Mouse (Mus musculus): ENCODE results near the gene Fbxl8. TPM values are rescaled to one million over a fixed set of nuclear protein-coding genes. Genes with fewer than 3 reads are reported as not detected.

Gene Fbxl8
- polyA plus RNA-seq, 1 experiment, result 3.9 TPM

DNA sequence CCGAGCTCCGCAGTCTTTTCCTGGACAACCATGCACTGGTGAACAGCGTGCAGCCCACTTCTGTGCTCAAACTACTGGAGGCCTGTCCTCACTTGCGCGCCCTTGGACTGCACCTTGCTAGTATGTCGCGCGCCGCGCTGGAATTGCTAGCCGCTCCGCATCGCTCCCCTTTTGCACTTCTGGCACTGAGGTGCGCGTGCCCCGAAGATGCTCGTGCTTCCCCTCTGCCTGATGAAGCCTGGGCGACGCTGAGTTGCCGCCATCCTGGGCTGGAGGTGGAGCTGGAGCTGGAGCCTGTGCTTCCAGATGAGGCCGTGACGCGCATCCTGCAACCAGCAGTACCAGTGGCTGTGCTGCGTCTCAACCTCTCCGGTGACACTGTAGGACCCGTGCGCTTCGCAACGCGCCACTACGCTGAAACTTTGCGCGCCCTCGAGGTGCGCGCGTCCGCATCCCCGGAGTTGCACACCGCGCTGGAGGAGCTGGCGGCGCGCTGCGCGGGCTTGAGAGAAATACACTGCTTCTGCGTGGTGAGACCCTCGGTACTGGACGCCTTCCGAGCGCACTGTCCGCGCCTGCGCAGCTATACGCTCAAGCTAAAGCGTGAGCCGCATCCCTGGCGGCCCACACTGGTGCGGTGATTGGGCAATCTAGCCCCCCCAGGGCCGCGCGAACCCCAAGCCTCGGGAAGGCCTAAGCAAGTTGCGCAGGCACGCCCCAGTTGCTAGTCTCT, 4.1 kb downstream of the Fbxl8 start:
- Histone ChIP-seq H3K4me3 (ENCODE audit: insufficient read depth, low read length) (0 out of 2 replicates have a peak overlapping the region, but pooled peaks have one; percentile 0), H3K27ac (ENCODE audit: insufficient read depth, low read length) (no peak overlapping the region), H3K4me1 (ENCODE audit: control insufficient read depth, insufficient read depth, low read length) (no peaks in the 10 kb centered on the region)
- TF ChIP-seq POLR2A (IDR thresholded peaks at IDR 0.05; ENCODE audit: low read depth, low read length), result peak; percentile 35; the same call in 1 of the 2 replicates
- no peak for TF ChIP-seq CTCF (IDR thresholded peaks at IDR 0.05; ENCODE audit: borderline replicate concordance, insufficient read depth, low read length)

- Histone ChIP-seq H3K4me3 (ENCODE audit: insufficient read depth, low read length) (peak overlapping the region; percentile 23), H3K4me1 (ENCODE audit: control insufficient read depth, insufficient read depth, low read length) (no peaks in the 10 kb centered on the region), H3K27ac (ENCODE audit: insufficient read depth, low read length) (peak overlapping the region; percentile 12; the same call in 1 of the 2 replicates)
- TF ChIP-seq POLR2A (IDR thresholded peaks at IDR 0.05; ENCODE audit: low read depth, low read length) (no peak), CTCF (IDR thresholded peaks at IDR 0.05; ENCODE audit: borderline replicate concordance, insufficient read depth, low read length) (no peak)
Measured at GRCm38 (mm10) chr8:105269075-105269458, 4.6 kb downstream of the Fbxl8 start.

DNA sequence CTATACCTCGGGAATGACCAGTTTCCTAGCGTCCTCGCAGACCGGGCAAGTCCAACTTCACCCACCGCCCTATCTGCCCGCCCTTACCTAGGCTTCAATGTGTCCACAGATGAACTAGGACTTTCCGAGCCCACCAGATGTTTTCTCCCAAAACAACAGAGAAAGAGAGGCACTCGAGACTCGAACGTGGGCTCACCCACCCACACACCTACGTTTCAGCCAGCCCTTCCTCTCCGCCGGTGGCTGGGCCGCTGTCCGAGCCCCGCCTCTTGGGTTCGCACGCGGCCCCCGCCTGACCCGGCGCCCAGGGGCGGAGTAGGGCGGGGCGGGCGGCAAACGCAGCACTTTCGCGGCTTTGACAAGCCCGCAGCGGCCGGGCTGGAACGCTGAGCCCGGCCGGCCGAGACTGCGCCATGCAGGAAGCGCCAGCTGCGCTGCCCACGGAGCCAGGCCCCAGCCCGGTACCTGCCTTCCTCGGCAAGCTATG, 5.1 kb downstream of the Fbxl8 start, which contains the start of gene Hsf4:
TSS of gene Hsf4 (plus strand) at position 341 of the 487 bp plus-strand sequence.
- no peaks in the 10 kb centered on the region for H3K4me1 ChIP-seq (ENCODE audit: control insufficient read depth, insufficient read depth, low read length)
- TF ChIP-seq POLR2A (IDR thresholded peaks at IDR 0.05; ENCODE audit: low read depth, low read length) (peak; percentile 43), CTCF (IDR thresholded peaks at IDR 0.05; ENCODE audit: borderline replicate concordance, insufficient read depth, low read length) (no peak)
- peak within 1 kb of the TSS; percentile 12; the same call in 1 of the 2 replicates for H3K27ac ChIP-seq (ENCODE audit: insufficient read depth, low read length)
- H3K4me3 ChIP-seq (ENCODE audit: insufficient read depth, low read length), result peak within 1 kb of the TSS; percentile 23

DNA sequence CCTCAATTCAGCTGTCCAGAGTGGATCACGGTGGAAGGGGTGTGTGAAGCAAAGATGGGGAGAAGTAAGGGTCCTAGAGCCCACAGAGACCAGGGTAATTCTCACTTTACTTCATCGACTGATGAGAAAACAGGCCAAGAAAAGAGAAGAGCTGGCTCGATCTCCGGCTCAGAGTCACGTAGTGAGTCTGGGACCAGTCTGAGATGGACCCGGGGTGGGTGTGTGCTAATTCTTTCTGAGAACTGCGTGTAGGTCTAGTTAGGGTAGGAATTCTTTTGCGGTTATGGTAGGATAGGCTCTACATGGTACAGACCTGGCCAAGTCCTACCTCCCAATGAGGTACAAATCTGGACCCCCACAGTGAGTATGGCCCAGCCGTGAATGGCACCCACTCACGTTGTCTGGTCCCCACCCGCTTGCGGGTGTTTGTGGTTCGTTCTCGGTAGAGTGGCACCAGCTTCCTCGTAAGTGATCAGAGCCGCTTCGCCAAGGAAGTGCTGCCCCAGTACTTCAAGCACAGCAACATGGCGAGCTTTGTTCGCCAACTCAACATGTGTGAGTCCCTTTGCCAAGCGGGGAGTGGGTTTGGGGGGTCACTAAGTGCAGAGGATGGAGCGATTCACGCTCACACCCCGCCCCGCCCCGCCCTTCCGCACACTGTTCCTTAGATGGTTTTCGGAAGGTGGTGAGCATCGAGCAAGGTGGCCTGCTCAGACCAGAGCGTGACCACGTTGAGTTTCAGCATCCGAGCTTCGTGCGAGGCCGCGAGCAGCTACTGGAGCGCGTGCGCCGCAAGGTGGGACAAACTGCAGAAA, 5.9 kb downstream of the Fbxl8 start:
- TF ChIP-seq POLR2A (IDR thresholded peaks at IDR 0.05; ENCODE audit: low read depth, low read length) (no peak), CTCF (IDR thresholded peaks at IDR 0.05; ENCODE audit: borderline replicate concordance, insufficient read depth, low read length) (no peak)
- H3K27ac ChIP-seq (ENCODE audit: insufficient read depth, low read length), result no peak overlapping the region
- H3K4me3 ChIP-seq (ENCODE audit: insufficient read depth, low read length), result 0 out of 2 replicates have a peak overlapping the region, but pooled peaks have one; percentile 17
- H3K4me1 ChIP-seq (ENCODE audit: control insufficient read depth, insufficient read depth, low read length), result no peaks in the 10 kb centered on the region

DNA sequence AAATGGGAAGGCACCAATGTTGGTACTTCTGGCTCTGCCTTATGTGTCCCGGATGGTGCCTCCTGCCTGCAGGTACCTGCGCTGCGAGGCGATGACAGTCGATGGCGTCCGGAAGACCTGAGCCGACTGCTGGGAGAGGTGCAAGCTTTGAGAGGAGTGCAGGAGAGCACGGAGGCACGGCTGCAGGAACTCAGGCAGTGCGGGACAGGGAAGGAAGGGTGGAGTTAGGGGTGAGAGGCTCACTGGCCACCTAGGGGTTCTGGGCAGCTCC, 6.4 kb downstream of the Fbxl8 start:
- TF ChIP-seq POLR2A (IDR thresholded peaks at IDR 0.05; ENCODE audit: low read depth, low read length) (no peak), CTCF (IDR thresholded peaks at IDR 0.05; ENCODE audit: borderline replicate concordance, insufficient read depth, low read length) (no peak)
- no peak overlapping the region for H3K4me3 ChIP-seq (ENCODE audit: insufficient read depth, low read length)

DNA sequence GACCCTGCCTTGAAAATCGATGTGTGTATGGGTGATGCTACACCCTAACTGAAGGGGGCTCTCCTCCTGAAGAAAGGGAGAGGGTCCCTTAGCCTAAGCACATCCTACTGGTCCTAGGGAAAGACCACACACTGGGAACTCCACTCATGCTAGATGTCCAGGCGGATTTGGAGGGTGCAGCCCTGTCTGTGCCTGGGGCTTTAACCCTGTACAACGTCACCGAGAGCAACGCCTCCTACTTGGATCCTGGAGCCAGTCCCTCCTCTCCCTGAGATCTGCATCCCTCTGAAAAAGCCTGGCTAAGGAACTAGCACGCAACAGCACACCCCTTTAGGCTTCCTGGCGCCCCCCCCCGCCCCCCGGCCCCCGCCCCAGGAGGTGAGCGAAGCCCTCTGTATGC, 10.9 kb downstream of the Fbxl8 start:
- no peak overlapping the region for H3K27ac ChIP-seq (ENCODE audit: insufficient read depth, low read length)
- no peak for TF ChIP-seq POLR2A (IDR thresholded peaks at IDR 0.05; ENCODE audit: low read depth, low read length)
- TF ChIP-seq CTCF (IDR thresholded peaks at IDR 0.05; ENCODE audit: borderline replicate concordance, insufficient read depth, low read length), result no peak
- no peak overlapping the region for H3K4me3 ChIP-seq (ENCODE audit: insufficient read depth, low read length)
- H3K4me1 ChIP-seq (ENCODE audit: control insufficient read depth, insufficient read depth, low read length), result no peaks in the 10 kb centered on the region

More for the DNA sequence above, 6.4 kb downstream of the Fbxl8 start:
- Histone ChIP-seq H3K27ac (ENCODE audit: insufficient read depth, low read length) (no peak overlapping the region), H3K4me1 (ENCODE audit: control insufficient read depth, insufficient read depth, low read length) (no peaks in the 10 kb centered on the region)

- TF ChIP-seq POLR2A (IDR thresholded peaks at IDR 0.05; ENCODE audit: low read depth, low read length), result no peak
- TF ChIP-seq CTCF (IDR thresholded peaks at IDR 0.05; ENCODE audit: borderline replicate concordance, insufficient read depth, low read length), result no peak
- Histone ChIP-seq H3K4me3 (ENCODE audit: insufficient read depth, low read length) (peak within 1 kb of the TSS; percentile 13; the same call in 1 of the 2 replicates), H3K27ac (ENCODE audit: insufficient read depth, low read length) (no peak within 1 kb of the TSS), H3K4me1 (ENCODE audit: control insufficient read depth, insufficient read depth, low read length) (no peaks in the 10 kb centered on the region)
Measured at GRCm38 (mm10) chr8:105275840-105276239, 11.4 kb downstream of the Fbxl8 start, which contains the start of gene Nol3. Nol3 (plus strand) TSS chr8:105276140.

- Histone ChIP-seq H3K27ac (ENCODE audit: insufficient read depth, low read length) (no peak overlapping the region), H3K4me3 (ENCODE audit: insufficient read depth, low read length) (peak overlapping the region; percentile 13; the same call in 1 of the 2 replicates), H3K4me1 (ENCODE audit: control insufficient read depth, insufficient read depth, low read length) (no peaks in the 10 kb centered on the region)
- peak; percentile 58 for TF ChIP-seq POLR2A (IDR thresholded peaks at IDR 0.05; ENCODE audit: low read depth, low read length)
- TF ChIP-seq CTCF (IDR thresholded peaks at IDR 0.05; ENCODE audit: borderline replicate concordance, insufficient read depth, low read length), result no peak
Measured at GRCm38 (mm10) chr8:105276292-105277120, 12.1 kb downstream of the Fbxl8 start.

DNA sequence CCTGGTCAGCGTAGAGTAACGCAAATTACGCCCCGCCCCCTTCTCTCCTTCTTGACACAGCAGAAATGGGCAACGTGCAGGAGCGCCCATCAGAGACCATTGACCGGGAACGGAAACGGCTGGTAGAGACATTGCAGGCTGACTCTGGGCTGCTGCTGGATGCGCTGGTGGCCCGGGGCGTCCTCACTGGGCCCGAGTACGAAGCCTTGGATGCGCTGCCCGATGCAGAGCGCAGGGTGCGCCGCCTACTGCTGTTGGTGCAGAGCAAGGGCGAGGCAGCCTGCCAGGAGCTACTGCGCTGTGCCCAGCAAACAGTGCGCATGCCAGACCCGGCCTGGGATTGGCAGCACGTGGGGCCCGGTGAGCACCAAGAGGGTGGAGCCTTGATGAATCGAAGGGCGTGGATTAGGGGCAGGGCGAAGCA, 14.5 kb downstream of the Fbxl8 start:
- Histone ChIP-seq H3K4me1 (ENCODE audit: control insufficient read depth, insufficient read depth, low read length) (no peaks in the 10 kb centered on the region), H3K27ac (ENCODE audit: insufficient read depth, low read length) (no peak overlapping the region), H3K4me3 (ENCODE audit: insufficient read depth, low read length) (no peak overlapping the region)
- no peak for TF ChIP-seq CTCF (IDR thresholded peaks at IDR 0.05; ENCODE audit: borderline replicate concordance, insufficient read depth, low read length)
- TF ChIP-seq POLR2A (IDR thresholded peaks at IDR 0.05; ENCODE audit: low read depth, low read length), result no peak

Measured in embryonic fibroblast, embryonic 13.5 days (primary cell).